Mouse (Mus musculus) monocyte, adult 5-6 weeks (primary cell): ENCODE measurements at regions not wholly inside any gene's neighbourhood (a gene's known extent, or its start where the extent isn't known, plus 50 kb on each side); places are given as distances from the start of the nearest gene placed in this dataset.

Source experiments
- ATAC-seq: fragments of 153-309, 156-312 bp; replicated peaks from 2 replicates; pipeline ENCODE4 v1.8.0; 2017; ENCODE audit warnings: mild to moderate bottlenecking; ENCODE audit not compliant: low TSS enrichment, insufficient number of reproducible peaks, severe bottlenecking, poor library complexity, low FRiP score

GRCm38 (mm10) chr16:30118876-30119275, 54.7 kb downstream of the Hes1 start:
- ATAC-seq: no peak

DNA sequence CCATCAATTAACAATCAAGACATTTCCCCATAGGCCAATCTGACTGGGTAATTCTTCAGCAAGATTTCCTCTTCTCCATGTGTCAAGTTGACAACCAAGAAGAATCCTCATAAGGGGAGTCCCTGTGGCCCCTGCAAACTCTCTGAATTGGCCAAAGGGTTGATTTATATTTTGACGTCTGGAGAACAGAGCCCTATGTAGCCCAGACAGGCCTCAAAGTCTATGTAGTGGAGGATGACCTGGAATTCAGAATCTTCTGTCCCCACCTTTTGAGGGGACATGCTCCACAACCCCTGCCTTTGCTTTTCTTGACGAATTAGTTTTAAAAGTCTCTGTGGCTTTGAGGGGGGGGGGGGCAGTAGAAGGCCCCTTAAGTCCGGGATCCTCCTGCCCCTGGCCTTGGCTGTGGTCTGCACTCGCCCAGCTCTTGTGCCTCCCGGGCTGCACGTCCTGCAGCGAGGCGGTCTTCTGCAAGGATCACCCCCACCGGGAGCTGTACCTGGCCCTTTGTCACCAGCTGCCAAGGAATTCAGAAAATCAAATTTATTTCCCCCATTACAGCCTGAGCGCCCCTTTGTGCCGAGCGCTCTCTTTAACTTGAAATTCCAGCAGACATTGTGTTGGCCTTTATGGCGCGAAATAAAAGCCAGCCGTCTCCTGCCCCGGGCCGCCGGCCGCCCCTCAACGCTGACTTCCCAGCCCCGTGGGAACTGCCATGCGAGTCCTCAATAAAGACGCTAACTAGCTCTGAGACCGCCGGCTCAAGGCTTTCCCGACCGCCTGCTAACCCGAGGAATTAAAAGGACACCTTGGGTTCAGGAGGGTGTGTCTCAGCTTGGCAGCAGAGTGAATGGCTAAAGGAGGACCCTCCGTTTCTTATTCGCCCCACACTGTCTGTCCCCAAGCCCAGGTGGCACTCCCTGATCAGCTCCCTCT, 56.4 kb downstream of the Hes1 start:
- no peak for ATAC-seq

GRCm38 (mm10) chr16:30121596-30121995, 57.4 kb downstream of the Hes1 start:
- no peak for ATAC-seq

DNA sequence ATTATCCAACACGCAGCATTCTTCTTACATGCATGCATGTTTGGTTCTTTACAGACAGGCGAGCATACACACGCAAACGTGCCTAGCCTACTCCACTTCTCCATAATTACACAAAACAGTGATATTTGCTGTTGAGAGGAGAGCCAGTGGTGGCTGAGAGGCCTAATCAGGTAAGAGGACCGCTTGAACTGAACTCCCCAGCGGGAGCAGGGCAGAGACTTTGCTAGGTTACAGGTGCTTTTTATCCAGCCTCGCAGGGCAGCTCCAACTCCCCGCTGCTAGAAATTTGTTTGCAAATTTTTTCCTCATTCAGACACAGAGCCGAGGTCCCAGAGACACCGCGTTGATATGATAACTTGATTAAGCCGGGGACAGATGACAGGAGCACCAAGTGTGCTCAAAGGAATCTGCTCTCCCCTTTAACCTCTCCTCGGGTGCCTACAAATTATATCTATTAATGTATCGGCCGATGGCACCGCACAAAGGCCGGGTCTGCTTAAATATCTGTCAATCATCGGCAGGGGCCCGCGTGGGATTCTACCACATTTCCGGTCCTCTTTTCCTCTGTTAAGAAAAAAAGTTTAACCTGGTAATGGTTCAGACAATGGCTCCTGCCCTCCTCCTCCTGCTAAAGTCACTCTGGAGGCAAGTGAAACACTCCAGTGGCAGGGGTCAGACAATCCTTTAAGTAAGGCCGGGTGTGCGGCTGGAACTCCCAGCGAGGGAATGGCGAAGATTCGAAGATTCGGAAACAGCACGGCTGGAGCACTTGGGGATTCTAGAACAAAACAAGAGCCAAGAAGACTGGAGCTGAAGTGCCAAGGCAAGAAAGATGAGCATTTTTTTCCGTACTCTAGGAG, 58.3 kb downstream of the Hes1 start:
- no peak for ATAC-seq

- no peak for ATAC-seq
Observed at GRCm38 (mm10) chr16:30127015-30127414, 62.8 kb downstream of the Hes1 start.

DNA sequence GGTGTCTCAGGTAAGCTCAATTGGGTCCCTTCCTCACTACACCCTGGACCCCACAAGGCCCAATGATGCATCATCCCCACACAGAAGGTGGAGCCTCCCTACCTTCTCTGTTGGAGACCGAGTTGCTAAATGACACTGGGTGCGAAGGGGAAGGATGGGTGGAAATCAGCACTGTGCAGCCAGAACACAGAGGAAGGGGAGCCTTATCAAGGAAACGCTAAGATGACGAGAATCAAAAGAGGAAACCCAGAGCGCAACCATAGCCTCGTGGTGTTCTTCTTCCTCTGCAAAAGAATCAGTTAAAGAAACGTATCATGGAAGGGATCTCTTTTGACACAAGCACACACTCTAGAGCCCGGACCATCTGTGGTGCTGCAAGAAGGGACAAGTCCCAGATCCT, 64.6 kb downstream of the Hes1 start:
- ATAC-seq: 0 out of 2 replicates have a peak, but pooled peaks have one; percentile 13

DNA sequence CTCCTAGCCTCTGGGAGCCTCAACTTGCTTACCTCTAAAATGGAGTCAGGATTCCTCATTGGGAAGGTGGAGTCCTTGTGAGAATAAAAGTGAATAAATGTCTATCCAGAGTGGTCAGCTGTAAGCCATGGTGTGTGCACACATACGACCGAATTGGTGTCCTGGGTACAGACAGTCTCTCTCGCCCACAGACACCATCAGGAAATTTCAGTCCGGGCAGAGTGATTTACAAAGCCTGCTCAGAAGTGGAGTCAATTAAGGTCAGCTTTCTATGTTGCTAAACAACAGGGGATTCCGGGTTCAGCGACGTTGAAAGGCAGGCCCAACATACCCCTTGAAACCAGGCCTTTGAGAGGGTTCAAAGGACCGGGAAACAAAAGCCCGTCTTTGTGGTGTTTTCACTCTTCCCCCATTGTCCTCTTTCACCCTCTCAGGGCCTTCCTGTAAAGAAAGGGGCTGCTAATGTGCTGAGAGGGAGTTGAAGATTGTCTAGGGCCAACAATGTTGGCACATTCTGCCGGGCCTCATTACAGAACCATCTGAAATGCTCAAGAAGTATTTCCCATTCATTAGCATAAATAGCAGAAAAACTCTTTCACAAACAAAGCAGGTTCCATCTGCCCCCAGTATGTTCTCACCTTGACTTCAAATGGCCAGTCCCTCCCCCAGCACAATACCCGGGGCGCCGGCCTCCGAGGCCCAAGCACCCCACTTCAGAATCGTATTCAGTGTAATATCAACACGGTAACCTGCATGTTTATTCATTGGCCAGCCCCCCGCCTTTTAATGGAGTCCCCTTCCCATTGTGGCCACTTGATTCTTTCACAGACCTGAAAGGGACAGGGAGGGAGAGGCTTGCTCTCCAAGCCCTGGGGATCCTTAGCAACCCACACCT, 65.3 kb downstream of the Hes1 start:
- ATAC-seq: no peak

- ATAC-seq: no peak
Observed at GRCm38 (mm10) chr16:30130113-30130471, 65.9 kb downstream of the Hes1 start.

DNA sequence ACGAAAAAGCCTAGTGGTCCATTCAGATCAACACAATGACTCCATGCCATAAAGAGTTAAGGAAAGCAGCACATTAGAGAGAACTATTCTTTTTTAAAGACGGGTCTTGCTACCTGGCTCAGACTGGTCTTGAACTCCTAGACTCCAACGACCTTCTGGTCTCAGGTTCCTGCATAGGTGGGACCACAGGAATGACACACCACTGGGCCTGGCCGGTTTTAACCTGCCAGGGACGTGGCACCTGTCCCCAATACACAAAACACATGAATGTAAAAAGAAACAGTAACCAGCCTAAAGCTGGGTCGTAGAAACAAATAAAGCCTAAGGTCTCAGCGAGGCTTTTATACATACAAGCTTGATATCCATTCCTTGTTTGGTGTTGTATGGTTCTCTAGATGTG, 67.9 kb downstream of the Hes1 start:
- no peak for ATAC-seq

DNA sequence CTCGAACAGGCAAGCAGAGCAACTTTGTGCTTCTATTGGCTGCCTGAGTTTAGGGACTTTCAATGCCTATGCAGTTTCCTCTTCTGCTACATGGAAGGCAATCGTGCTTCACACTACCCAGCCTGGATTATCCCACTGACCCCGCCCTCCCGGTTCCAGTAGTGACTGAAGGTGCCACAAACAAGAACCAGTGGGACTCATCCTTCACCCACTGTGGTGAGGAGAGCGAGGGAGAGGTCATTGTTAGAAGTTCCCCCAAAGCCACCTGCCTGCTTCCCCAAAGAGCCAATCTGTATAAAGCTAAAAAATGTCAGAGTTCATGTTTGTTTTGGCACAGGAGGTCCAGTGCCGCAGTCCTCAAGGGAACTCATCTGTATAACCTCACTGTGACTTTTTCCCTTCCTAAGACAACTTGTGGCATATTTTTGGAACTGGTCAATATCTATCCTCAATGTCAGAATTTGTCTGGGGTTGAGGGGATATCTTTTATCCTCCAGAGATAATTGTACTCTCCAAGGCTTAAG, 70.5 kb downstream of the Hes1 start:
- no peak for ATAC-seq

GRCm38 (mm10) chr16:30136849-30137248, 72.7 kb downstream of the Hes1 start:
- ATAC-seq: no peak

DNA sequence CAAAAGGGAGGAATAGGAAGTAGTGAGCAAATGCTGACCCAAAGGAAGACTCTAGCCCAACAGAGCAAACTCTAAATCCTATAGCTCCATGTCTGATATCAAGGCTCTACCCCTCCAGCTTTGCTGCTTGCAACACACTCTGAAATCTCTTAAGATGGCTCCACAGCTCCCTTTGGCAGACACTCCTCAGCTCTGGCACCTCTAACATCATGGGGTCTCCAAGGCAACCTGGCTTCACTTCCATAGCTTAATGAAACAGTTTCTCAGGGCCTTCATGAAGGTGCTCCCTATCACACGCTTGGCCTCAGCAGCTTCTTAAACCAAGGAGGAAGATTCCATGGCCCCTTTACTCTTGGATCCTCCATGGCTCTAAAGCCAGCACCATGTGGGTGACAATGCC, 73.6 kb downstream of the Hes1 start:
- ATAC-seq: no peak

DNA sequence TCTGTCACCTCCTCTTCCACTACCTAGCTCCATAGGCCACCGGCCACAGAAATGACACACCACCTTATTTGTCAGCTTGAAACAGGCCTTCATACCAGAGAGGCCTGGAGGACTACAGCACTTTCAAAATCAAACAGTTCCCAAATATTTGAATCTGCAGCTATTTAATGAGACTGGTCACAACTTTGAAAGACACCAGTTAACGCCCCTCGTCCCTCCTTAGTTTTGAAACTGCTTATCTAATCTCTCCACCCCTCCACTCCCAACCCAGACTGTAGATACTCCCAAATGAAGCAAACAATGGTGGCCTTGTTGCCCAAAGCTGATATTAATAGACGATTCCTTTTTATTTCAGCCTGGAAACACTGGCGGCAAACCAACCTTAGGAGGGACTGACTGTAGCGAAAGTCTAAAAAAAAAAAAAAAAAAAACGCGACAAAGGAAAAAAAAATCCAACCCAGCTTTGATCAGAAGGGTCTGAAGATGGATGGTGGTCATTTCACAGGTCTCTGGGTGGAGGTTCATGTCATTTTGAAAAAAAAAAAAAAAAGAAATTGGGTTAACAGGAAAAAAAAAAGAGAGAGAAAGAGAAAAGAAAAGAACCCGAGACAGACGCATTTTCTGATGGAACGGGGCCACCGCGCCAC, 80.8 kb downstream of the Hes1 start:
- ATAC-seq: no peak

GRCm38 (mm10) chr16:30145465-30146207, 81.5 kb downstream of the Hes1 start:
- ATAC-seq: no peak

- no peak for ATAC-seq
Observed at GRCm38 (mm10) chr16:30146208-30146525, 82.0 kb downstream of the Hes1 start.

DNA sequence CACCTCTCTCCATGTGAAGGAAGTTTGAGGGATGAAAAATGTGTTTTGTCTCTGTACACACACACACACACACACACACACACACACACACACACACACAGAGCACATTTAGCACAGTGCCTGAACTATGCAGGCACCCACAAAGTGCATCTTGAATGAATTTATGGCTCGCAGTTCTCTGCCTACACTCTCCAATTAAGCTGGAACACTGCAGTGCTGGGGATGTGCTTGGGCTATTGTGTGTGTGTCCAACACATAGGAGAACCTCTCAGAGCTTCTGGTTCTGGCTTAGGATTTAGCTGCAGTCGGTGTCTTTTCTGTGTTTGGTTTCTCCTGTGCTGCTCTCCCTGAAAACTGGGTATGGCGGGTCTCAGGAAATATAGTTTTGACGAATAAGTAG, 83.1 kb downstream of the Hes1 start:
- ATAC-seq: no peak

- no peak for ATAC-seq
Observed at GRCm38 (mm10) chr16:30151104-30151503, 86.9 kb downstream of the Hes1 start.

- peak; percentile 88 for ATAC-seq
Observed at GRCm38 (mm10) chr16:30155070-30155469, 90.9 kb downstream of the Hes1 start.
